Mouse (Mus musculus) lung, embryonic 15.5 days (tissue): ENCODE measurements around the gene Flrt1. TPM values are rescaled to one million over a fixed set of nuclear protein-coding genes. Genes with fewer than 3 reads are reported as not detected.

Experiments
- ATAC-seq: fragments of 200-750 bp; cut with Nextera tagmentation; 2 replicates; pipeline ENCODE4 v1.8.0; 2017; ENCODE audit warnings: moderate number of reproducible peaks, borderline replicate concordance; ENCODE audit not compliant: low FRiP score, low TSS enrichment; ENCODE audit errors: extremely low read depth
- H3K27ac ChIP-seq: fragments of 300-500 bp; sonication (generic); 2 replicates; pipeline ENCODE4 v1.5.1; 2015; ENCODE audit warnings: moderate library complexity, mild to moderate bottlenecking, inconsistent platforms
- H3K27me3 ChIP-seq: fragments of 300-500 bp; sonication (generic); 2 replicates; pipeline ENCODE4 v1.6.1; 2015; ENCODE audit warnings: inconsistent platforms
- H3K36me3 ChIP-seq: fragments of 300-500 bp; sonication (generic); 2 replicates; pipeline ENCODE4 v1.6.1; 2015; ENCODE audit warnings: inconsistent platforms
- H3K4me1 ChIP-seq: fragments of 300-500 bp; sonication (generic); 2 replicates; pipeline ENCODE4 v1.6.1; 2015; ENCODE audit warnings: inconsistent platforms
- H3K4me2 ChIP-seq: fragments of 300-500 bp; sonication (generic); 2 replicates; pipeline ENCODE4 v1.6.1; 2015; ENCODE audit warnings: inconsistent platforms, mild to moderate bottlenecking, moderate library complexity
- H3K4me3 ChIP-seq: fragments of 300-500 bp; sonication (generic); 2 replicates; pipeline ENCODE4 v1.5.1; 2015; ENCODE audit warnings: mild to moderate bottlenecking, inconsistent platforms
- H3K9ac ChIP-seq: fragments of 300-500 bp; sonication (generic); 2 replicates; pipeline ENCODE4 v1.6.1; 2015; ENCODE audit warnings: inconsistent platforms
- H3K9me3 ChIP-seq: fragments of 300-500 bp; sonication (generic); 2 replicates; pipeline ENCODE4 v1.6.1; 2016; ENCODE audit warnings: inconsistent platforms
- WGBS: fragments of 180-500 bp; shearing (Covaris S2); methylation state at CpG from one replicate; pipeline ENCODE4 v1.1.7; 2015; 5-methylcytosine and 5-hydroxymethylcytosine counted together
- polyA plus RNA-seq: library from polyadenylated mRNA; unstranded; fragments of >200 nt; fragmentation: Nextera tagmentation; extraction: Ambion mirVana; gene quantifications from 2 replicates; pipeline ENCODE4 v1.2.1, GENCODE M21; 2015

The Flrt1 gene
- polyA plus RNA-seq, 1 experiment from 2014 or later, result 1.4 TPM

GRCm38 (mm10) chr19:7142207-7142915, 36.8 kb upstream of the Flrt1 start:
- Histone ChIP-seq H3K4me2 (no peak overlapping the region), H3K27me3 (peaks cover 35% of the 10 kb centered on the region), H3K9me3 (no peaks in the 10 kb centered on the region), H3K9ac (no peak overlapping the region), H3K27ac (no peak overlapping the region), H3K36me3 (no peaks in the 10 kb centered on the region), H3K4me3 (no peak overlapping the region), H3K4me1 (peaks cover 24% of the 10 kb centered on the region)
- 33% methylated on average over 5 of the region's 5 CpGs for WGBS
- no peak for ATAC-seq

GRCm38 (mm10) chr19:7140856-7141421, 35.4 kb upstream of the Flrt1 start:
- 65% methylated on average over 12 of the region's 12 CpGs for WGBS
- ATAC-seq, result no peak
- H3K4me1 ChIP-seq, result peaks cover 31% of the 10 kb centered on the region

GRCm38 (mm10) chr19:7140373-7140772, 34.8 kb upstream of the Flrt1 start:
- no peaks in the 10 kb centered on the region for H3K36me3 ChIP-seq
- no peak overlapping the region for H3K4me2 ChIP-seq
- no peaks in the 10 kb centered on the region for H3K9me3 ChIP-seq
- no peak for ATAC-seq
- 52% methylated on average over 6 of the region's 6 CpGs for WGBS
- no peak overlapping the region for H3K4me3 ChIP-seq
- no peak overlapping the region for H3K27ac ChIP-seq
- peaks cover 36% of the 10 kb centered on the region for H3K4me1 ChIP-seq
- no peak overlapping the region for H3K9ac ChIP-seq
- peaks cover 36% of the 10 kb centered on the region for H3K27me3 ChIP-seq

More at GRCm38 (mm10) chr19:7140856-7141421, 35.4 kb upstream of the Flrt1 start:
- no peak overlapping the region for H3K4me2 ChIP-seq
- H3K36me3 ChIP-seq, result no peaks in the 10 kb centered on the region
- peaks cover 38% of the 10 kb centered on the region for H3K27me3 ChIP-seq
- no peak overlapping the region for H3K4me3 ChIP-seq
- H3K9ac ChIP-seq, result no peak overlapping the region
- H3K9me3 ChIP-seq, result no peaks in the 10 kb centered on the region
- no peak overlapping the region for H3K27ac ChIP-seq

- no peak overlapping the region for H3K27ac ChIP-seq
- WGBS, result 66% methylated on average over 4 of the region's 4 CpGs
- no peak for ATAC-seq
Observed at GRCm38 (mm10) chr19:7139321-7139720, 33.8 kb upstream of the Flrt1 start.

GRCm38 (mm10) chr19:7138327-7138726, 32.8 kb upstream of the Flrt1 start:
- Histone ChIP-seq H3K4me3 (no peak overlapping the region), H3K27ac (no peak overlapping the region), H3K4me2 (no peak overlapping the region), H3K36me3 (no peaks in the 10 kb centered on the region), H3K9me3 (no peaks in the 10 kb centered on the region), H3K4me1 (peaks cover 44% of the 10 kb centered on the region), H3K9ac (no peak overlapping the region), H3K27me3 (peaks cover 37% of the 10 kb centered on the region)
- 50% methylated on average over 14 of the region's 14 CpGs for WGBS
- no peak for ATAC-seq

More at GRCm38 (mm10) chr19:7139321-7139720, 33.8 kb upstream of the Flrt1 start:
- H3K36me3 ChIP-seq, result no peaks in the 10 kb centered on the region
- no peak overlapping the region for H3K4me2 ChIP-seq
- H3K4me3 ChIP-seq, result no peak overlapping the region
- H3K27me3 ChIP-seq, result peaks cover 36% of the 10 kb centered on the region
- no peak overlapping the region for H3K9ac ChIP-seq
- H3K4me1 ChIP-seq, result peaks cover 47% of the 10 kb centered on the region
- H3K9me3 ChIP-seq, result no peaks in the 10 kb centered on the region

GRCm38 (mm10) chr19:7136714-7137498, 31.4 kb upstream of the Flrt1 start:
- 41% methylated on average over 14 of the region's 14 CpGs for WGBS
- H3K4me2 ChIP-seq, result no peak overlapping the region
- H3K9ac ChIP-seq, result no peak overlapping the region
- H3K27ac ChIP-seq, result no peak overlapping the region
- no peak overlapping the region for H3K4me3 ChIP-seq
- H3K9me3 ChIP-seq, result no peaks in the 10 kb centered on the region
- peaks cover 37% of the 10 kb centered on the region for H3K27me3 ChIP-seq
- no peak for ATAC-seq
- peaks cover 31% of the 10 kb centered on the region for H3K4me1 ChIP-seq
- no peaks in the 10 kb centered on the region for H3K36me3 ChIP-seq

- ATAC-seq, result no peak; the same call in 1 of the 2 replicates
- H3K4me3 ChIP-seq, result no peak overlapping the region
- peaks cover 37% of the 10 kb centered on the region for H3K27me3 ChIP-seq
- peaks cover 31% of the 10 kb centered on the region for H3K4me1 ChIP-seq
- WGBS, result 31% methylated on average over 9 of the region's 9 CpGs
- 0 out of 2 replicates have a peak overlapping the region, but pooled peaks have one; percentile 2 for H3K4me2 ChIP-seq
- H3K9ac ChIP-seq, result no peak overlapping the region
- no peak overlapping the region for H3K27ac ChIP-seq
- no peaks in the 10 kb centered on the region for H3K9me3 ChIP-seq
- no peaks in the 10 kb centered on the region for H3K36me3 ChIP-seq
Observed at GRCm38 (mm10) chr19:7136016-7136415, 30.5 kb upstream of the Flrt1 start.

GRCm38 (mm10) chr19:7135525-7135924, 30.0 kb upstream of the Flrt1 start:
- Histone ChIP-seq H3K4me2 (no peak overlapping the region), H3K27me3 (peaks cover 37% of the 10 kb centered on the region), H3K9ac (no peak overlapping the region), H3K4me1 (peaks cover 30% of the 10 kb centered on the region), H3K9me3 (no peaks in the 10 kb centered on the region), H3K4me3 (no peak overlapping the region), H3K36me3 (no peaks in the 10 kb centered on the region), H3K27ac (0 out of 2 replicates have a peak overlapping the region, but pooled peaks have one; percentile 37)
- WGBS, result 16% methylated on average over 9 of the region's 9 CpGs
- ATAC-seq, result peak; percentile 20

GRCm38 (mm10) chr19:7134631-7135091, 29.1 kb upstream of the Flrt1 start:
- Histone ChIP-seq H3K4me1 (peaks cover 27% of the 10 kb centered on the region), H3K27ac (peak overlapping the region; percentile 37; the same call in 1 of the 2 replicates), H3K9me3 (no peaks in the 10 kb centered on the region), H3K4me3 (no peak overlapping the region), H3K9ac (no peak overlapping the region), H3K36me3 (no peaks in the 10 kb centered on the region), H3K27me3 (peaks cover 37% of the 10 kb centered on the region), H3K4me2 (peak overlapping the region; percentile 23; the same call in 1 of the 2 replicates)
- WGBS, result 26% methylated on average over 17 of the region's 17 CpGs
- ATAC-seq, result no peak

GRCm38 (mm10) chr19:7133436-7133835, 27.9 kb upstream of the Flrt1 start:
- H3K9me3 ChIP-seq, result no peaks in the 10 kb centered on the region
- no peak for ATAC-seq
- H3K4me2 ChIP-seq, result no peak overlapping the region
- H3K4me3 ChIP-seq, result no peak overlapping the region
- peaks cover 27% of the 10 kb centered on the region for H3K4me1 ChIP-seq
- no peak overlapping the region for H3K9ac ChIP-seq
- no peaks in the 10 kb centered on the region for H3K36me3 ChIP-seq
- H3K27ac ChIP-seq, result no peak overlapping the region
- peaks cover 37% of the 10 kb centered on the region for H3K27me3 ChIP-seq
- WGBS, result 88% methylated on average over 9 of the region's 9 CpGs

- Histone ChIP-seq H3K36me3 (no peaks in the 10 kb centered on the region), H3K9me3 (no peaks in the 10 kb centered on the region), H3K4me3 (no peak overlapping the region), H3K4me2 (no peak overlapping the region), H3K27ac (no peak overlapping the region), H3K4me1 (peaks cover 14% of the 10 kb centered on the region), H3K27me3 (0 out of 2 replicates have a peak, but pooled peaks cover 13% of the 10 kb centered on the region), H3K9ac (no peak overlapping the region)
- 46% methylated on average over 11 of the region's 11 CpGs for WGBS
- ATAC-seq, result no peak
Observed at GRCm38 (mm10) chr19:7130317-7130716, 24.8 kb upstream of the Flrt1 start.
